Mouse (Mus musculus): ENCODE results near the gene Cadm4. TPM values are rescaled to one million over a fixed set of nuclear protein-coding genes. Genes with fewer than 3 reads are reported as not detected.
"Not testable (repeated sequence)": the region's sequence is repeated elsewhere in the genome, so short reads cannot be mapped to it uniquely, and the experiment has no call there.

Gene Cadm4
- polyA plus RNA-seq, 1 experiment from 2014 or later, result 1.2 TPM

- H3K9ac ChIP-seq (ENCODE audit: low read length), result peak overlapping the region; percentile 78
- H3K4me2 ChIP-seq (ENCODE audit: low read depth, low read length), result peak overlapping the region; percentile 97
- H3K36me3 ChIP-seq (ENCODE audit: control insufficient read depth, insufficient read depth), result no peaks in the 10 kb centered on the region
- H3K27ac ChIP-seq (ENCODE audit: low read length), result no peak overlapping the region
- peaks cover 2% of the 10 kb centered on the region; the same call in 1 of the 2 replicates for H3K9me3 ChIP-seq (replicated peaks; ENCODE audit: control insufficient read depth, low read length)
- H3K4me3 ChIP-seq (ENCODE audit: low read length), result peak overlapping the region; percentile 75
- ATAC-seq (replicated peaks; ENCODE audit: extremely low read depth, insufficient read depth, low FRiP score), result 0 out of 2 replicates have a peak, but pooled peaks have one; percentile 12
- H3K27me3 ChIP-seq (ENCODE audit: control insufficient read depth, insufficient read depth, low read length), result peaks cover 57% of the 10 kb centered on the region
- WGBS, result 2% methylated on average over 35 of the region's 38 CpGs
- peaks cover 8% of the 10 kb centered on the region for H3K4me1 ChIP-seq (ENCODE audit: control insufficient read depth, insufficient read depth, low read length)
Measured at GRCm38 (mm10) chr7:24482208-24483020, 591 bp downstream of the Cadm4 start.

DNA sequence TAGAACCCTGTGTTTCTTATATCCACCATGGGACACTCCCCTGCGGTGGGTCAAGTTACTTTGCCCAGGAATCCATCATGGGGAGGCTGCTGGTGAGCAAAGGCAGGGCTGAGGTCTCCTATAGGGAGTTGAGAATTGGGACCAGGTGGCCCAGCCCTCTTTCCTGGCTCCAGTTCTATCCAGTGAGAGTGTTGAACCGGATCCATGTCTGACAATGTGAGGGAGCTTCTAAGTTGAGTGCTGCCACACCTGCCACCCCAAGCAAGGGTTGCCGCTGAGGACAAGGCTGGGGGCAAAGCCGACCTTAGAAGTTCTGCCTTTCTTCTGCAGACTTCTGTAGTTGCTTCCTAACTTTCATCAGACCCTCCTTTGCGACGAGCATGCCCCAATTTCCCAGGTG, 1.5 kb downstream of the Cadm4 start:
- not testable (repeated sequence) for H3K4me2 ChIP-seq (ENCODE audit: low read depth, low read length); H3K9me3 ChIP-seq (replicated peaks; ENCODE audit: control insufficient read depth, low read length); H3K4me1 ChIP-seq (ENCODE audit: control insufficient read depth, insufficient read depth, low read length); H3K27ac ChIP-seq (ENCODE audit: low read length); H3K4me3 ChIP-seq (ENCODE audit: low read length); ATAC-seq (replicated peaks; ENCODE audit: extremely low read depth, insufficient read depth, low FRiP score); H3K9ac ChIP-seq (ENCODE audit: low read length); H3K36me3 ChIP-seq (ENCODE audit: control insufficient read depth, insufficient read depth)
- peaks cover 57% of the 10 kb centered on the region for H3K27me3 ChIP-seq (ENCODE audit: control insufficient read depth, insufficient read depth, low read length)
- WGBS, result 33% methylated on average over 6 of the region's 6 CpGs

DNA sequence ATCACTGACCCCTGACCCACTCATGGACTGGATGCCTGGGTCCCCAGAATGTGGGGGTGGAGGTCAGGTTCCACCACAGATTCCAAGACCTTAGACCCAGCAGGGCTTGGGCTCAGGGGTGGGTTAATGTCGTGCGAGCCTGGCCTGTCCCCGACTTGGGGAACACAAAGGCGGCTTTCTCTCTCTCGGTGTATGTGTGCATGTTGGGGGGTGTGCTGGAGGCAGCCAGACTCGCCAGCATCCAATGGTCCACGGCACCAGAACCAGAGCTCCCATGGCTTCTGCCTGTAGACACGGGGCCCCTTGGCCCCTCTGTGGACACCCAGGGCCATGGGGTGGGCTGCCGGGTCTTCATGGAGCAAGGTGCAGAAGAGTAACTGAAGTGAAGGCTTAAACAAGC, 3.7 kb downstream of the Cadm4 start:
- WGBS, result 74% methylated on average over 9 of the region's 9 CpGs
- Histone ChIP-seq H3K4me3 (ENCODE audit: low read length) (no peak overlapping the region), H3K9ac (ENCODE audit: low read length) (no peak overlapping the region), H3K4me1 (ENCODE audit: control insufficient read depth, insufficient read depth, low read length) (peaks cover 8% of the 10 kb centered on the region), H3K27ac (ENCODE audit: low read length) (no peak overlapping the region), H3K4me2 (ENCODE audit: low read depth, low read length) (no peak overlapping the region), H3K36me3 (ENCODE audit: control insufficient read depth, insufficient read depth) (no peaks in the 10 kb centered on the region), H3K9me3 (replicated peaks; ENCODE audit: control insufficient read depth, low read length) (no peaks in the 10 kb centered on the region), H3K27me3 (ENCODE audit: control insufficient read depth, insufficient read depth, low read length) (peaks cover 54% of the 10 kb centered on the region)
- no peak for ATAC-seq (replicated peaks; ENCODE audit: extremely low read depth, insufficient read depth, low FRiP score)

DNA sequence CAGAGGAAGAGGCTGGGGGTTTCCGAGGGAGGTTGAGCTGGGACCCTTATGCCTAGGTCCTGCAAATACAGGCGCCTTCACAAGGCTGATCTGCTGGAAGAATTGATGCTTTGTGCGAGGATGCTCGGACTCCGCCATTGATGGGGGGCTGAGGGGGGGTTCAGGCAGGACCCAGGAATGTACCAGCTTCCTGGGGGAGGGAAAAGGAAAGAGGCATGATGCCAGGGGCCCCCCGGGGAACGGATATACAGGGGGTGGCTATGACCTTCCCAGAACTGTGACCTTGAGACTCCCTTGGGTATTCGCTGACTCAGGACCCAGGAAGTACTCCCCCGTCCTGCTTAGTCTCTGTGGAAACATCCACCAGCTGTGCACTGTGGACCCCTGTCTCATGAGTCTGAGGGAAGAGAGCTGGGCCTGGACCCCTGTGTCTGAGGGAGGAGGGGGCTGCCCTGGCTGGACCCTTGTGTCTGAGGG, 4.9 kb downstream of the Cadm4 start:
- no peaks in the 10 kb centered on the region for H3K9me3 ChIP-seq (replicated peaks; ENCODE audit: control insufficient read depth, low read length)
- H3K4me3 ChIP-seq (ENCODE audit: low read length), result no peak overlapping the region
- H3K27ac ChIP-seq (ENCODE audit: low read length), result no peak overlapping the region
- H3K4me2 ChIP-seq (ENCODE audit: low read depth, low read length), result no peak overlapping the region
- WGBS, result 54% methylated on average over 9 of the region's 9 CpGs
- no peak overlapping the region for H3K9ac ChIP-seq (ENCODE audit: low read length)
- peaks cover 42% of the 10 kb centered on the region for H3K27me3 ChIP-seq (ENCODE audit: control insufficient read depth, insufficient read depth, low read length)
- H3K4me1 ChIP-seq (ENCODE audit: control insufficient read depth, insufficient read depth, low read length), result peaks cover 5% of the 10 kb centered on the region
- no peaks in the 10 kb centered on the region for H3K36me3 ChIP-seq (ENCODE audit: control insufficient read depth, insufficient read depth)
- no peak for ATAC-seq (replicated peaks; ENCODE audit: extremely low read depth, insufficient read depth, low FRiP score)

- H3K27me3 ChIP-seq (ENCODE audit: control insufficient read depth, insufficient read depth, low read length), result peaks cover 35% of the 10 kb centered on the region
- 39% methylated on average over 3 of the region's 3 CpGs for WGBS
- H3K4me1 ChIP-seq (ENCODE audit: control insufficient read depth, insufficient read depth, low read length), result peaks cover 3% of the 10 kb centered on the region; the same call in 1 of the 2 replicates
- no peak overlapping the region for H3K27ac ChIP-seq (ENCODE audit: low read length)
- H3K9me3 ChIP-seq (replicated peaks; ENCODE audit: control insufficient read depth, low read length), result no peaks in the 10 kb centered on the region
- no peak overlapping the region for H3K4me2 ChIP-seq (ENCODE audit: low read depth, low read length)
- ATAC-seq (replicated peaks; ENCODE audit: extremely low read depth, insufficient read depth, low FRiP score), result no peak
- no peak overlapping the region for H3K9ac ChIP-seq (ENCODE audit: low read length)
- H3K36me3 ChIP-seq (ENCODE audit: control insufficient read depth, insufficient read depth), result no peaks in the 10 kb centered on the region
- H3K4me3 ChIP-seq (ENCODE audit: low read length), result no peak overlapping the region
Measured at GRCm38 (mm10) chr7:24487403-24487802, 5.6 kb downstream of the Cadm4 start.

DNA sequence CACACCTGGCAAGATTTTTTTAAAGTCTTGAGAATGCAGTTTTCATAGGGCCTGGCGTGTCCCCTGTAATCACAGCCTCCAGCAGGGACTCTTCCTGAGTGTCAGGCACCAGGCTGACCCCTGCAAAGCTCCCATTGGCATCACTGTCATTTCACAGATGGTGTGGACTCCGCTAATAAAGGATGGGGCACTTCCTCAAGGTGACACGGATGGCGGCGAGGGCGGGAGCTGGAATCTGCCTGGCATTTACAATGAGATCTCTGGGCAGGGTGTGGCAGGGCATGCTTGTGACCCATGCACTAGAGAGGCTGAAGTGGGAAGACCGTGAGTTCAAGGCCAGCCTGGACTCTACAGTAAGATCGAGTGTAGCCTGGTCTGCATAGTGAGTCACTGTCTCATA, 6.5 kb downstream of the Cadm4 start:
- H3K4me1 ChIP-seq (ENCODE audit: control insufficient read depth, insufficient read depth, low read length), result peaks cover 3% of the 10 kb centered on the region; the same call in 1 of the 2 replicates
- 86% methylated on average over 8 of the region's 8 CpGs for WGBS
- no peak overlapping the region for H3K27ac ChIP-seq (ENCODE audit: low read length)
- H3K36me3 ChIP-seq (ENCODE audit: control insufficient read depth, insufficient read depth), result no peaks in the 10 kb centered on the region
- no peaks in the 10 kb centered on the region for H3K9me3 ChIP-seq (replicated peaks; ENCODE audit: control insufficient read depth, low read length)
- no peak overlapping the region for H3K4me2 ChIP-seq (ENCODE audit: low read depth, low read length)
- ATAC-seq (replicated peaks; ENCODE audit: extremely low read depth, insufficient read depth, low FRiP score), result no peak
- no peak overlapping the region for H3K9ac ChIP-seq (ENCODE audit: low read length)
- H3K27me3 ChIP-seq (ENCODE audit: control insufficient read depth, insufficient read depth, low read length), result peaks cover 28% of the 10 kb centered on the region
- H3K4me3 ChIP-seq (ENCODE audit: low read length), result no peak overlapping the region

DNA sequence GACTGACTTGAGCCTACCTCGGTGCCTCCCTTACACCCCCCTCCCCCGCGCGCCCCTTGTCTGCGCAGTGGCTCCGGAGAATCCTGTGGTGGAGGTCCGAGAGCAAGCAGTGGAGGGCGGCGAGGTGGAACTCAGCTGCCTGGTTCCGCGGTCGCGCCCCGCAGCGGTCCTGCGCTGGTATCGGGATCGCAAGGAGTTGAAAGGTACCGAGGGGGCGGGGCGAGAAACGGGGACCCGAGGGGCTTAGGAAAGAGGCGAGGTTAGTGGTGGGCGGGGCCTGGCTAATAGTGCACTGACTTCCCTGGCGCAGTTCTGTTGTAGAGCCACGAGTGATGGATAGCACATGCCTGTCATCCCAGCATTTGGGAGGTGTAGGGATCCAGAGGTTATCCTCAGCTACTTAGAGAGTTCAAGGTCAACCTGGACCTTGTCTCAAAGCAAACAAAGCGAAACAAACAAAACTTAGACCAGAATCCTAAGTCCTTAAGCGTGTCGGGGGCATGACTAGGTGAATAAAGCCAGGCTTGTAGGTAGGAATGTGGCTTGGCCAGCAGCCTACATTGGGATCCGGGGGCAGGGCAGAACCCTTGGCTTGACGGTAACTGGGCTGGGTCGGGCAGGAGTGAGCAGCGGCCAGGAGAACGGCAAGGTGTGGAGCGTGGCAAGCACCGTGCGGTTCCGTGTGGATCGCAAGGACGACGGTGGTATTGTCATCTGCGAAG, 18.2 kb downstream of the Cadm4 start:
- Histone ChIP-seq H3K36me3 (ENCODE audit: control insufficient read depth, insufficient read depth) (no peaks in the 10 kb centered on the region), H3K4me3 (ENCODE audit: low read length) (peak overlapping the region; percentile 46), H3K4me2 (ENCODE audit: low read depth, low read length) (peak overlapping the region; percentile 68), H3K9me3 (replicated peaks; ENCODE audit: control insufficient read depth, low read length) (peaks cover 6% of the 10 kb centered on the region), H3K27ac (ENCODE audit: low read length) (no peak overlapping the region), H3K9ac (ENCODE audit: low read length) (peak overlapping the region; percentile 64), H3K4me1 (ENCODE audit: control insufficient read depth, insufficient read depth, low read length) (peaks cover 20% of the 10 kb centered on the region), H3K27me3 (ENCODE audit: control insufficient read depth, insufficient read depth, low read length) (peaks cover 57% of the 10 kb centered on the region)
- peak; percentile 21; the same call in 1 of the 2 replicates for ATAC-seq (replicated peaks; ENCODE audit: extremely low read depth, insufficient read depth, low FRiP score)
- WGBS, result 8% methylated on average over 43 of the region's 43 CpGs

DNA sequence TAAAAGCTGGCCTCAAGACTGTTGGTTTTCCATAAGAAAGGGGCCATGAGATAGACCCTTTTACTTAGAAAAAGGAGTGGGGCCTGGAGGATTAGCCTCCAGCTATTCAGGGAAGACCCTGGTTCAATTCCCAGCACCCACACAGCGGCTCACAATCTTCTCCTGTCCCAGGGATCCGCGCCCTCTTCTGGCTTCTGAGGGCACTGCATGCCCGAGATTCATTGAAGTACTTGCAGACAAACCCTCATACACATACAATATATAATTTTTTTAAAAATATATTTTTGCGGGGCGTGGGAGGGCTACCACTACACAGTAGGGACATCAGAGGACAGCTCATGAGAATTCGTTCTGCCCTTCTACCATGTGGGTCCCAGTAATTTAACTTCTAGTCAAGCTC, 19.1 kb downstream of the Cadm4 start:
- ATAC-seq (replicated peaks; ENCODE audit: extremely low read depth, insufficient read depth, low FRiP score), result no peak
- H3K9me3 ChIP-seq (replicated peaks; ENCODE audit: control insufficient read depth, low read length), result peaks cover 6% of the 10 kb centered on the region
- no peaks in the 10 kb centered on the region for H3K36me3 ChIP-seq (ENCODE audit: control insufficient read depth, insufficient read depth)
- H3K4me1 ChIP-seq (ENCODE audit: control insufficient read depth, insufficient read depth, low read length), result peaks cover 29% of the 10 kb centered on the region
- H3K9ac ChIP-seq (ENCODE audit: low read length), result no peak overlapping the region
- no peak overlapping the region; the same call in 1 of the 2 replicates for H3K4me2 ChIP-seq (ENCODE audit: low read depth, low read length)
- H3K27ac ChIP-seq (ENCODE audit: low read length), result no peak overlapping the region
- WGBS, result 20% methylated on average over 7 of the region's 7 CpGs
- no peak overlapping the region for H3K4me3 ChIP-seq (ENCODE audit: low read length)
- H3K27me3 ChIP-seq (ENCODE audit: control insufficient read depth, insufficient read depth, low read length), result peaks cover 57% of the 10 kb centered on the region

GRCm38 (mm10) chr7:24501492-24501891, 19.7 kb downstream of the Cadm4 start:
- no peak overlapping the region for H3K4me2 ChIP-seq (ENCODE audit: low read depth, low read length)
- no peak for ATAC-seq (replicated peaks; ENCODE audit: extremely low read depth, insufficient read depth, low FRiP score)
- H3K27ac ChIP-seq (ENCODE audit: low read length), result no peak overlapping the region
- H3K9me3 ChIP-seq (replicated peaks; ENCODE audit: control insufficient read depth, low read length), result peaks cover 6% of the 10 kb centered on the region
- 39% methylated on average over 21 of the region's 21 CpGs for WGBS
- no peak overlapping the region for H3K9ac ChIP-seq (ENCODE audit: low read length)
- H3K27me3 ChIP-seq (ENCODE audit: control insufficient read depth, insufficient read depth, low read length), result peaks cover 57% of the 10 kb centered on the region
- H3K4me3 ChIP-seq (ENCODE audit: low read length), result no peak overlapping the region
- no peaks in the 10 kb centered on the region for H3K36me3 ChIP-seq (ENCODE audit: control insufficient read depth, insufficient read depth)
- peaks cover 34% of the 10 kb centered on the region for H3K4me1 ChIP-seq (ENCODE audit: control insufficient read depth, insufficient read depth, low read length)

Data from heart, embryonic 16.5 days (tissue).